Mouse (Mus musculus) lung, embryonic 16.5 days (tissue): ENCODE results near the gene Plekha7. TPM values are rescaled to one million over a fixed set of nuclear protein-coding genes. Genes with fewer than 3 reads are reported as not detected.

Experiments used
- ATAC-seq: fragments of 200-750 bp; cut with Nextera tagmentation; 2 replicates; pipeline ENCODE4 v1.8.0; 2017; ENCODE audit warnings: low read depth, mild to moderate bottlenecking, moderate library complexity
- H3K27ac ChIP-seq: fragments of 300-500 bp; sonication (generic); 2 replicates; pipeline ENCODE4 v1.5.1; 2014; ENCODE audit warnings: mild to moderate bottlenecking, control low read depth, low read length
- H3K27me3 ChIP-seq: fragments of 300-500 bp; sonication (generic); 2 replicates; pipeline ENCODE4 v1.6.1; 2014; ENCODE audit warnings: low read depth, low read length, mixed read lengths; ENCODE audit not compliant: control insufficient read depth, insufficient read depth
- H3K36me3 ChIP-seq: fragments of 300-500 bp; sonication (generic); 2 replicates; pipeline ENCODE4 v1.6.1; 2014; ENCODE audit warnings: low read length; ENCODE audit not compliant: control insufficient read depth, insufficient read depth
- H3K4me1 ChIP-seq: fragments of 300-500 bp; sonication (generic); replicated peaks from 2 replicates; pipeline ENCODE4 v1.6.1; 2014; ENCODE audit warnings: low read length, mixed read lengths; ENCODE audit not compliant: control insufficient read depth, insufficient read depth
- H3K4me2 ChIP-seq: fragments of 300-500 bp; sonication (generic); 2 replicates; pipeline ENCODE4 v1.6.1; 2014; ENCODE audit warnings: low read depth, low read length, control low read depth
- H3K4me3 ChIP-seq: fragments of 300-500 bp; sonication (generic); 2 replicates; pipeline ENCODE4 v1.5.1; 2014; ENCODE audit warnings: mild to moderate bottlenecking, low read length, control low read depth
- H3K9ac ChIP-seq: fragments of 300-500 bp; sonication (generic); 2 replicates; pipeline ENCODE4 v1.6.1; 2014; ENCODE audit warnings: low read length, control low read depth
- H3K9me3 ChIP-seq: fragments of 300-500 bp; sonication (generic); 2 replicates; pipeline ENCODE4 v1.6.1; 2016; ENCODE audit warnings: low read length; ENCODE audit not compliant: control insufficient read depth
- WGBS: fragments of 180-500 bp; shearing (Covaris S2); extraction: QIAGEN DNeasy Blood & Tissue Kit; methylation state at CpG from one replicate; pipeline ENCODE4 v1.1.7; 2014; 5-methylcytosine and 5-hydroxymethylcytosine counted together
- polyA plus RNA-seq: library from polyadenylated mRNA; unstranded; fragments of >200 nt; fragmentation: Nextera tagmentation; extraction: Ambion mirVana; gene quantifications from 2 replicates; pipeline ENCODE4 v1.2.1, GENCODE M21; 2015

The Plekha7 gene
- polyA plus RNA-seq, 1 experiment from 2014 or later: 10.9 TPM

GRCm38 (mm10) chr7:116294961-116295360, 13.2 kb downstream of the Plekha7 start:
- peaks cover 5% of the 10 kb centered on the region; the same call in 1 of the 2 replicates for H3K4me1 ChIP-seq
- 0 out of 2 replicates have a peak, but pooled peaks have one; percentile 34 for ATAC-seq
- WGBS: 59% methylated on average over 3 of the region's 3 CpGs

DNA sequence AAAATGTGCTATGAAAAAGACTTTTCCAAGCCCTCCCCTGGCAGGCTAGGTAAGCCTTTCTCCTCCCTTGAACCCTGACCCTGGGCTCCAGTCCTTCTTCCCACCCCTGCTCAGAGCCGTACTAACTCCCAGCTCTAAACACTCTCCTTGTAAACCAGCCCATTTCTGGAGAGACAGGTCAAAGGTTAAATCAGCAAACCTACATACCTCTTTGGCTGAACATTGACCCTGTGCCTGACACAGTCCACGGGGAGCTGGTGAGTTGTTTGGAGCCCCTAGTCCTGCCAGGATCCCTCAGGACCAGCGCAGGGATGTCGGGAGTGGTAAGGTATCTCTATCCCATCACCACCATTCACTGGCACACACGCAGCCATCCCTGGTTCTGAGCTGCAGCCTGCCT, 15.8 kb downstream of the Plekha7 start:
- Histone ChIP-seq H3K27me3 (no peaks in the 10 kb centered on the region), H3K9ac (no peak overlapping the region), H3K4me1 (peaks cover 12% of the 10 kb centered on the region), H3K36me3 (no peaks in the 10 kb centered on the region), H3K4me2 (no peak overlapping the region), H3K9me3 (no peaks in the 10 kb centered on the region), H3K27ac (no peak overlapping the region), H3K4me3 (no peak overlapping the region)
- ATAC-seq: no peak
- WGBS: 21% methylated on average over 5 of the region's 5 CpGs

More at GRCm38 (mm10) chr7:116294961-116295360, 13.2 kb downstream of the Plekha7 start:
- Histone ChIP-seq H3K27me3 (no peaks in the 10 kb centered on the region), H3K9ac (no peak overlapping the region), H3K4me2 (no peak overlapping the region), H3K27ac (no peak overlapping the region), H3K9me3 (no peaks in the 10 kb centered on the region), H3K4me3 (no peak overlapping the region), H3K36me3 (no peaks in the 10 kb centered on the region)

- H3K4me2 ChIP-seq: no peak overlapping the region
- no peaks in the 10 kb centered on the region for H3K36me3 ChIP-seq
- H3K27me3 ChIP-seq: no peaks in the 10 kb centered on the region
- 63% methylated on average over 1 of the region's 1 CpGs for WGBS
- no peak overlapping the region for H3K27ac ChIP-seq
- H3K4me1 ChIP-seq: peaks cover 27% of the 10 kb centered on the region
- H3K9ac ChIP-seq: no peak overlapping the region
- H3K4me3 ChIP-seq: no peak overlapping the region
- ATAC-seq: no peak
- H3K9me3 ChIP-seq: no peaks in the 10 kb centered on the region
These were observed 17.6 kb downstream of the Plekha7 start for GRCm38 (mm10) chr7:116290559-116290958.

DNA sequence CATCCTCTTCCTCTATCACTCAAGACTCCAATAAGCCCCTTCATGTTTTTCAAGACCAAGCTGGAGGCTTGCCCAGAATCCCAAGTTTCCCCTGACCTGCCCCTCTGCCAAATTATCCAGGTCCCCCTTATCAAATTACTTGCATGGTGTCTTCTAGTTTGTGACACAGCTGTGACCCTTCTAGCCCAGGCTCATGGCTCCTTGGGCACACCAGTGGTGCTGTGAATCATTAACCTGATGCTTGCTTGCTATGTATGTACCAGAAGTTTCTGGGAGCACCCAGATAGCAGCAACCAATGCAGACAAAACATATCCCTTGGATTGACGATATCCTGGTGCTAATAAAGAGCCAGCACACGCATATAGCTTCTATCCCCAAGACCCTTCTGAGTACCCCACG, 19.2 kb downstream of the Plekha7 start:
- Histone ChIP-seq H3K4me3 (no peak overlapping the region), H3K4me1 (peaks cover 27% of the 10 kb centered on the region), H3K9ac (no peak overlapping the region), H3K27ac (no peak overlapping the region), H3K9me3 (no peaks in the 10 kb centered on the region), H3K36me3 (no peaks in the 10 kb centered on the region), H3K27me3 (no peaks in the 10 kb centered on the region), H3K4me2 (no peak overlapping the region)
- no peak for ATAC-seq
- WGBS: 70% methylated on average over 3 of the region's 3 CpGs

DNA sequence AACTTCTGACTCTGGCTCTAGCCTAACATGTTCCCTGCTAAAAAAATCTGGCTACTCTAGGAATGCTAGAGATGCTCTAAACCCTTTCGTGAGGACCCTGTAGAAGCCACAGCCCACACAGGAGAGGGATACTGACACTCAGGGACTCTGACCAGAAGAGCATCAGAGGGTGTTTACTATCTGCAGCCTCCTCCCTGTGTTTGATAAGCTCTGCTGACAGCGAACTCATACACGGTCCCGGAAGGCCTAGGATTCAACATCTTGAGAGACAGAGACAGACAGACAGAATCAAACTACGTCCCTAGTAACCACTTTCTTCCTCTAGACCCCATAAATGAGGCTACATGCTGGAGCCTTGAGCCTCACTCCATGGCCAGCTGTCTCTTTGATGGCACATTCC, 20.2 kb downstream of the Plekha7 start:
- peaks cover 32% of the 10 kb centered on the region for H3K4me1 ChIP-seq
- 56% methylated on average over 5 of the region's 5 CpGs for WGBS
- H3K9me3 ChIP-seq: no peaks in the 10 kb centered on the region
- no peaks in the 10 kb centered on the region for H3K36me3 ChIP-seq
- no peak overlapping the region for H3K27ac ChIP-seq
- no peak for ATAC-seq
- no peak overlapping the region for H3K4me3 ChIP-seq
- no peak overlapping the region for H3K4me2 ChIP-seq
- H3K9ac ChIP-seq: no peak overlapping the region
- no peaks in the 10 kb centered on the region for H3K27me3 ChIP-seq

GRCm38 (mm10) chr7:116286611-116287355, 21.4 kb downstream of the Plekha7 start:
- Histone ChIP-seq H3K27me3 (no peaks in the 10 kb centered on the region), H3K9ac (no peak overlapping the region), H3K4me2 (no peak overlapping the region), H3K9me3 (no peaks in the 10 kb centered on the region), H3K4me1 (peaks cover 38% of the 10 kb centered on the region), H3K36me3 (no peaks in the 10 kb centered on the region), H3K27ac (peak overlapping the region; percentile 47), H3K4me3 (no peak overlapping the region)
- WGBS: 21% methylated on average over 11 of the region's 11 CpGs
- ATAC-seq: peak; percentile 58

- Histone ChIP-seq H3K27ac (peak overlapping the region; percentile 47; the same call in 1 of the 2 replicates), H3K9ac (no peak overlapping the region), H3K36me3 (no peaks in the 10 kb centered on the region), H3K27me3 (no peaks in the 10 kb centered on the region), H3K4me1 (peaks cover 38% of the 10 kb centered on the region), H3K4me3 (no peak overlapping the region), H3K9me3 (no peaks in the 10 kb centered on the region), H3K4me2 (no peak overlapping the region)
- ATAC-seq: peak; percentile 41; the same call in 1 of the 2 replicates
- WGBS: 53% methylated on average over 12 of the region's 12 CpGs
These were observed 22.0 kb downstream of the Plekha7 start for GRCm38 (mm10) chr7:116286173-116286572.

- H3K4me3 ChIP-seq: no peak overlapping the region
- peaks cover 33% of the 10 kb centered on the region for H3K4me1 ChIP-seq
- no peak overlapping the region for H3K4me2 ChIP-seq
- H3K9ac ChIP-seq: no peak overlapping the region
- H3K27ac ChIP-seq: no peak overlapping the region
- H3K27me3 ChIP-seq: no peaks in the 10 kb centered on the region
- no peaks in the 10 kb centered on the region for H3K36me3 ChIP-seq
- ATAC-seq: no peak
- WGBS: 75% methylated on average over 1 of the region's 1 CpGs
- no peaks in the 10 kb centered on the region for H3K9me3 ChIP-seq
These were observed 23.0 kb downstream of the Plekha7 start for GRCm38 (mm10) chr7:116285216-116285615.

DNA sequence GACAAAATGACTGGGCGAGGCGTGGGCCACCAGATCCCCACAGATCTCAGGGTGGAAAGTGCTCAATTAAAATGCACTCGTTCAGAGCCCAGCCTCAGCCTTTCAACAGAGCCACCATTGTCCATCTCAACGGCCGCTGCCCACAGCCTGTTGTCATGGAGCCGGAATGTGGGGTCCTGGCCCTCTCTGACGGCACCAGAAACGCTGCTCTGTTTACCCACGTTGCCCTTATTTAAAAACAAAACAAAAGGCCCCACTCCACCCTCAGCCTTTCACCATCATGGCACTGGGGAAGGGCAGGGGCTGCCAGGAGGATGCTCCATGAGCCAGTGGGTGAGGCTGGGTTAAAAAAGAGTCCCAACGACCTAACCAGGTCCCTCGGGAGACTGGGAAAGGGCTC, 25.4 kb downstream of the Plekha7 start:
- 29% methylated on average over 11 of the region's 11 CpGs for WGBS
- no peak for ATAC-seq
- Histone ChIP-seq H3K36me3 (no peaks in the 10 kb centered on the region), H3K9me3 (no peaks in the 10 kb centered on the region), H3K27ac (peak overlapping the region; percentile 41; the same call in 1 of the 2 replicates), H3K4me2 (no peak overlapping the region), H3K27me3 (no peaks in the 10 kb centered on the region), H3K4me3 (no peak overlapping the region), H3K4me1 (peaks cover 31% of the 10 kb centered on the region), H3K9ac (no peak overlapping the region)
